Mouse (Mus musculus): ENCODE data around the gene Btn2a2. TPM values are rescaled to one million over a fixed set of nuclear protein-coding genes. Genes with fewer than 3 reads are reported as not detected.

The Btn2a2 gene
- total and polyA plus RNA-seq, 3 experiments, result 1.2 to 2.1 (median 1.3) TPM

- TF ChIP-seq MYC (IDR thresholded peaks at IDR 0.05; ENCODE audit: low read depth, low read length), result no peak
- TF ChIP-seq POLR2AphosphoS2 (IDR thresholded peaks at IDR 0.05; ENCODE audit: low read depth, low read length), result no peak
- TF ChIP-seq MAX (IDR thresholded peaks at IDR 0.05; ENCODE audit: low read length), result no peak
- no peak for TF ChIP-seq PAX5 (IDR thresholded peaks at IDR 0.05; ENCODE audit: low read length)
- TF ChIP-seq JUN (IDR thresholded peaks at IDR 0.05; ENCODE audit: insufficient read depth, low read depth, low read length), result no peak
- TF ChIP-seq KAT2A (IDR thresholded peaks at IDR 0.05; ENCODE audit: insufficient replicate concordance, low read length), result no peak
- TF ChIP-seq ZC3H11A (IDR thresholded peaks at IDR 0.05; ENCODE audit: low read depth, low read length), result no peak
- TF ChIP-seq USF2 (conservative IDR thresholded peaks at IDR 0.05; ENCODE audit: low read depth, low read length), result no peak
- no peak for TF ChIP-seq JUND (conservative IDR thresholded peaks at IDR 0.05; ENCODE audit: low read depth, low read length)
- TF ChIP-seq TCF12 (IDR thresholded peaks at IDR 0.05; ENCODE audit: low read depth, low read length), result no peak
- no peak for TF ChIP-seq EP300 (IDR thresholded peaks at IDR 0.05; ENCODE audit: low read length)
- no peak for TF ChIP-seq CTCF (conservative IDR thresholded peaks at IDR 0.05 in 1 of 2, IDR thresholded peaks at IDR 0.05 in 1 of 2; ENCODE audit: low read depth in 2 of 2, low read length in 2 of 2)
- TF ChIP-seq ZMIZ1 (IDR thresholded peaks at IDR 0.05; ENCODE audit: low read depth, low read length), result no peak
- TF ChIP-seq MAFK (IDR thresholded peaks at IDR 0.05; ENCODE audit: insufficient replicate concordance, low read length), result no peak
- no peak for TF ChIP-seq SMC3 (IDR thresholded peaks at IDR 0.05; ENCODE audit: low read depth, low read length)
- TF ChIP-seq MEF2A (IDR thresholded peaks at IDR 0.05; ENCODE audit: borderline replicate concordance, low read depth, low read length), result no peak
- in situ Hi-C loops (cut with MboI; ENCODE audit: low pct_ligation_motif_present, low pct_unique_long_range_greater_than_20kb, low sequenced_read_pairs), result loop anchor here (10.0 kb wide), 1 partner anchor 1494 kb away; the partner anchor contains the start of genes Hist1h2ah and Hist1h2bk
- Histone ChIP-seq H3K27me3 (replicated peaks) (no peaks in the 10 kb centered on the region), H3K79me2 (replicated peaks; ENCODE audit: control insufficient read depth, extremely low read depth, insufficient read depth, poor library complexity, severe bottlenecking) (no peaks in the 10 kb centered on the region), H3K36me3 (replicated peaks in 1 of 2; ENCODE audit: control insufficient read depth in 1 of 2, insufficient read depth in 1 of 2, low read length in 1 of 2) (no peaks in the 10 kb centered on the region), H3K4me1 (ENCODE audit: control insufficient read depth in 1 of 2, insufficient read depth in 2 of 2) (peaks cover 7 to 44% of the 10 kb centered on the region in 2 experiments), H3K27ac (ENCODE audit: insufficient read depth, low read depth) (no peak overlapping the region), H3K9me3 (replicated peaks; ENCODE audit: low read length) (no peaks in the 10 kb centered on the region), H3K4me2 (ENCODE audit: insufficient read depth, low read depth, poor library complexity, severe bottlenecking) (peak overlapping the region; percentile 82; the same call in 1 of the 2 replicates), H3K9ac (ENCODE audit: insufficient read depth, low read depth) (no peak overlapping the region; the same call in 1 of the 2 replicates), H3K4me3 (replicated peaks in 1 of 3; ENCODE audit: low read depth in 2 of 3, low read length in 2 of 3, poor library complexity in 1 of 3) (no peak overlapping the region)
- dilution Hi-C loops (cut with MboI; ENCODE audit: extremely low pct_ligation_motif_present, extremely low pct_unique_long_range_greater_than_20kb, low sequenced_read_pairs), result no loop called here
- no peak for DNase-seq (ENCODE audit: extremely low read depth)
Measured at GRCm38 (mm10) chr13:23529005-23529404, 40.3 kb upstream of the Btn2a2 start.

- TF ChIP-seq MAFK (IDR thresholded peaks at IDR 0.05; ENCODE audit: insufficient replicate concordance, low read length), result peak; percentile 96
- no peak for TF ChIP-seq ZKSCAN1 (IDR thresholded peaks at IDR 0.05; ENCODE audit: borderline replicate concordance, low read depth, low read length)
- TF ChIP-seq ELF1 (IDR thresholded peaks at IDR 0.05; ENCODE audit: low read depth, low read length), result peak; percentile 91
- peak; percentile 64 for TF ChIP-seq USF2 (conservative IDR thresholded peaks at IDR 0.05; ENCODE audit: low read depth, low read length)
- 0 out of 2 replicates have a peak, but pooled peaks have one; percentile 23 for TF ChIP-seq CHD2 (IDR thresholded peaks at IDR 0.05; ENCODE audit: low read length)
- peak; percentile 79; the same call in 1 of the 2 replicates for TF ChIP-seq E2F4 (IDR thresholded peaks at IDR 0.05; ENCODE audit: insufficient replicate concordance, low read depth, low read length)
- no peak for TF ChIP-seq SIN3A (IDR thresholded peaks at IDR 0.05; ENCODE audit: low read length)
- no peak for TF ChIP-seq ZMIZ1 (IDR thresholded peaks at IDR 0.05; ENCODE audit: low read depth, low read length)
- TF ChIP-seq MAX (IDR thresholded peaks at IDR 0.05; ENCODE audit: low read length), result peak; percentile 96
- peak; percentile 93 for TF ChIP-seq MYC (IDR thresholded peaks at IDR 0.05; ENCODE audit: low read depth, low read length)
- peak; percentile 87; the same call in 1 of the 2 replicates for TF ChIP-seq KAT2A (IDR thresholded peaks at IDR 0.05; ENCODE audit: insufficient replicate concordance, low read length)
- peak; percentile 100 for TF ChIP-seq TBP (conservative IDR thresholded peaks at IDR 0.05; ENCODE audit: low read depth, low read length)
- no peak for TF ChIP-seq POLR2AphosphoS2 (IDR thresholded peaks at IDR 0.05; ENCODE audit: low read depth, low read length)
- no peak for TF ChIP-seq POLR2A (IDR thresholded peaks at IDR 0.05; ENCODE audit: low read depth, low read length)
- peak; percentile 50 for TF ChIP-seq NRF1 (IDR thresholded peaks at IDR 0.05; ENCODE audit: low read depth, low read length)
- TF ChIP-seq USF1 (IDR thresholded peaks at IDR 0.05; ENCODE audit: low read depth, low read length), result peak; percentile 80
- TF ChIP-seq CTCF (conservative IDR thresholded peaks at IDR 0.05 in 1 of 2, IDR thresholded peaks at IDR 0.05 in 1 of 2; ENCODE audit: low read depth in 2 of 2, low read length in 2 of 2), result no peak
- Histone ChIP-seq H3K36me3 (replicated peaks in 1 of 2; ENCODE audit: control insufficient read depth in 1 of 2, insufficient read depth in 1 of 2, low read length in 1 of 2) (no peaks in the 10 kb centered on the region), H3K9ac (ENCODE audit: insufficient read depth, low read depth) (peak overlapping the region; percentile 71; the same call in 1 of the 2 replicates), H3K4me2 (ENCODE audit: insufficient read depth, low read depth, poor library complexity, severe bottlenecking) (peak overlapping the region; percentile 98), H3K79me2 (replicated peaks; ENCODE audit: control insufficient read depth, extremely low read depth, insufficient read depth, poor library complexity, severe bottlenecking) (no peaks in the 10 kb centered on the region), H3K9me3 (replicated peaks; ENCODE audit: low read length) (no peaks in the 10 kb centered on the region), H3K27ac (ENCODE audit: insufficient read depth, low read depth) (no peak overlapping the region), H3K27me3 (replicated peaks) (no peaks in the 10 kb centered on the region), H3K4me3 (replicated peaks in 1 of 3; ENCODE audit: low read depth in 2 of 3, low read length in 2 of 3, poor library complexity in 1 of 3) (peak overlapping the region; percentile 46 to 61 (median 53)), H3K4me1 (ENCODE audit: control insufficient read depth in 1 of 2, insufficient read depth in 2 of 2) (peaks cover 5 to 40% of the 10 kb centered on the region in 2 experiments; a peak in 3 of 4 replicates)
- dilution Hi-C loops (cut with MboI; ENCODE audit: extremely low pct_ligation_motif_present, extremely low pct_unique_long_range_greater_than_20kb, low sequenced_read_pairs) (no loop called here), in situ Hi-C loops (cut with MboI; ENCODE audit: low pct_ligation_motif_present, low pct_unique_long_range_greater_than_20kb, low sequenced_read_pairs) (loop anchor here (10.0 kb wide), 1 partner anchor 1492 kb away; the partner anchor contains the start of genes Hist1h2ah and Hist1h2bk)
- DNase-seq (ENCODE audit: extremely low read depth), result peak; percentile 92
Measured at GRCm38 (mm10) chr13:23526312-23526711, 37.7 kb upstream of the Btn2a2 start.
